Mouse (Mus musculus): ENCODE results near the gene Slc9b1.

GRCm38 (mm10) chr3:135313727-135314126 lies 34.1 kb upstream of the Slc9b1 start:
- TF ChIP-seq POLR2A (IDR thresholded peaks at IDR 0.05; ENCODE audit: insufficient read depth, low read length) (no peak), CTCF (IDR thresholded peaks at IDR 0.05; ENCODE audit: low read depth, low read length) (no peak)
